In genomic region chr8:70415540-70416451, GRCm38 (mm10) we compare ENCODE assay signal across 8 mouse cellular contexts. TPM values are rescaled to one million over a fixed set of nuclear protein-coding genes. Genes with fewer than 3 reads are reported as not detected.
DNase-seq lines count a peak whose midpoint lies in the region; ATAC-seq lines count a peak whose summit lies in the region.

No protein-coding gene starts in this region.

- no peak overlapping the region for H3K4me2 ChIP-seq in liver, embryonic 11.5 days
- H3K4me2 ChIP-seq in embryonic facial prominence, embryonic 14.5 days (ENCODE audit: low read depth, low read length), result no peak overlapping the region
- H3K4me2 ChIP-seq in kidney, embryonic 15.5 days, result no peak overlapping the region
- H3K4me2 ChIP-seq in stomach, embryonic 16.5 days (ENCODE audit: low read depth, low read length), result no peak overlapping the region

- no peaks in the 10 kb centered on the region for H3K9me3 ChIP-seq in liver, embryonic 11.5 days (ENCODE audit: control insufficient read depth, low read length)
- no peaks in the 10 kb centered on the region for H3K9me3 ChIP-seq in embryonic facial prominence, embryonic 14.5 days (ENCODE audit: control insufficient read depth, low read length)
- H3K9me3 ChIP-seq in kidney, embryonic 15.5 days (replicated peaks), result no peaks in the 10 kb centered on the region
- no peaks in the 10 kb centered on the region for H3K9me3 ChIP-seq in stomach, embryonic 16.5 days (replicated peaks; ENCODE audit: control insufficient read depth, low read length)

- H3K27ac ChIP-seq in liver, embryonic 11.5 days (ENCODE audit: low read depth, low read length), result no peak overlapping the region; the same call in 1 of the 2 replicates
- H3K27ac ChIP-seq in embryonic facial prominence, embryonic 14.5 days (replicated peaks; ENCODE audit: low read depth, low read length), result no peak overlapping the region
- 0 out of 2 replicates have a peak overlapping the region, but pooled peaks have one; percentile 27 for H3K27ac ChIP-seq in kidney, embryonic 15.5 days
- no peak overlapping the region for H3K27ac ChIP-seq in stomach, embryonic 16.5 days (ENCODE audit: low read length)

- H3K4me3 ChIP-seq in liver, embryonic 11.5 days (ENCODE audit: low read depth, low read length), result no peak overlapping the region
- H3K4me3 ChIP-seq in embryonic facial prominence, embryonic 14.5 days (ENCODE audit: low read depth, low read length), result no peak overlapping the region
- no peak overlapping the region for H3K4me3 ChIP-seq in kidney, embryonic 15.5 days (replicated peaks)
- H3K4me3 ChIP-seq in stomach, embryonic 16.5 days (replicated peaks; ENCODE audit: low read length), result no peak overlapping the region

- no peak overlapping the region for H3K9ac ChIP-seq in liver, embryonic 11.5 days (ENCODE audit: low read depth, low read length)
- H3K9ac ChIP-seq in embryonic facial prominence, embryonic 14.5 days (ENCODE audit: low read depth, low read length), result no peak overlapping the region
- H3K9ac ChIP-seq in kidney, embryonic 15.5 days, result no peak overlapping the region
- no peak overlapping the region for H3K9ac ChIP-seq in stomach, embryonic 16.5 days (ENCODE audit: low read length)

- H3K27me3 ChIP-seq in liver, embryonic 11.5 days (replicated peaks; ENCODE audit: control insufficient read depth, insufficient read depth, low read length), result no peaks in the 10 kb centered on the region
- no peaks in the 10 kb centered on the region for H3K27me3 ChIP-seq in embryonic facial prominence, embryonic 14.5 days (replicated peaks; ENCODE audit: control insufficient read depth, insufficient read depth, low read length)
- H3K27me3 ChIP-seq in kidney, embryonic 15.5 days, result no peaks in the 10 kb centered on the region
- no peaks in the 10 kb centered on the region for H3K27me3 ChIP-seq in stomach, embryonic 16.5 days (ENCODE audit: control insufficient read depth, insufficient read depth, low read length)

- H3K4me1 ChIP-seq in liver, embryonic 11.5 days (replicated peaks; ENCODE audit: control insufficient read depth, insufficient read depth, low read length), result peaks cover 53% of the 10 kb centered on the region
- peaks cover 23% of the 10 kb centered on the region for H3K4me1 ChIP-seq in embryonic facial prominence, embryonic 14.5 days (ENCODE audit: control insufficient read depth, insufficient read depth, low read length)
- H3K4me1 ChIP-seq in kidney, embryonic 15.5 days, result peaks cover 37% of the 10 kb centered on the region
- peaks cover 33% of the 10 kb centered on the region for H3K4me1 ChIP-seq in stomach, embryonic 16.5 days (ENCODE audit: control insufficient read depth, insufficient read depth, low read length)

- ATAC-seq in liver, embryonic 11.5 days (replicated peaks; ENCODE audit: low FRiP score), result no peak; the same call in 1 of the 2 replicates
- ATAC-seq in embryonic facial prominence, embryonic 14.5 days (ENCODE audit: low read depth), result 0 out of 2 replicates have a peak, but pooled peaks have one; percentile 2
- peak; percentile 31; the same call in 1 of the 2 replicates for ATAC-seq in kidney, embryonic 15.5 days (replicated peaks; ENCODE audit: low FRiP score)
- ATAC-seq in stomach, embryonic 16.5 days (ENCODE audit: insufficient read depth, low FRiP score), result 0 out of 2 replicates have a peak, but pooled peaks have one; percentile 14
- no peak for ATAC-seq in inflammation-experienced regulatory T-cells, adult 6 months

- DNase-seq in liver, result peak; percentile 64
- no peak for DNase-seq in liver, embryonic 11.5 days (ENCODE audit: low spot score)
- peak; percentile 81 for DNase-seq in ZHBTc4 (ENCODE audit: low read depth, low spot score)
- DNase-seq in embryonic facial prominence, embryonic 14.5 days (ENCODE audit: low spot score), result peak; percentile 57
- peak; percentile 34 for DNase-seq in lung, postnatal 14 days

- H3K36me3 ChIP-seq in liver, embryonic 11.5 days (ENCODE audit: control insufficient read depth, insufficient read depth, low read length), result no peaks in the 10 kb centered on the region
- H3K36me3 ChIP-seq in embryonic facial prominence, embryonic 14.5 days (ENCODE audit: control insufficient read depth, insufficient read depth, low read length), result no peaks in the 10 kb centered on the region
- 0 out of 2 replicates have a peak, but pooled peaks cover 12% of the 10 kb centered on the region for H3K36me3 ChIP-seq in kidney, embryonic 15.5 days
- no peaks in the 10 kb centered on the region for H3K36me3 ChIP-seq in stomach, embryonic 16.5 days (ENCODE audit: control insufficient read depth, insufficient read depth, low read length)

- 66% methylated on average over 8 of the region's 8 CpGs for WGBS in liver, embryonic 11.5 days
- 78% methylated on average over 8 of the region's 8 CpGs for WGBS in embryonic facial prominence, embryonic 14.5 days
- 69% methylated on average over 8 of the region's 8 CpGs for WGBS in kidney, embryonic 15.5 days
- WGBS in stomach, embryonic 16.5 days, result 73% methylated on average over 8 of the region's 8 CpGs

RNA-seq across cellular contexts. Expression of gene Crtc1, which starts 23.6 kb away (rescaled TPM):
- 11.3 and 13.1 TPM in 2 replicates for polyA plus RNA-seq in liver, embryonic 11.5 days (2014; fragmentation: Nextera tagmentation; extraction: Ambion mirVana)
- 19.3 and 22.1 TPM in 2 replicates for polyA plus RNA-seq in embryonic facial prominence, embryonic 14.5 days (2014; fragmentation: Nextera tagmentation; extraction: Ambion mirVana)
- 17.9 and 21.0 TPM in 2 replicates for polyA plus RNA-seq in kidney, embryonic 15.5 days (2015; fragmentation: Nextera tagmentation; extraction: Ambion mirVana)
- 13.9 and 16.2 TPM in 2 replicates for polyA plus RNA-seq in stomach, embryonic 16.5 days (2015; fragmentation: Nextera tagmentation; extraction: Ambion mirVana)
- polyA plus RNA-seq in inflammation-experienced regulatory T-cells, adult 6 months (2017; shearing (Covaris generic)), result 1 to 10 TPM; 5.0 to 8.7 (median 7.2) TPM

RNA-seq across cellular contexts. Expression of gene Comp, which starts 42.4 kb away (rescaled TPM):
- 0.43 and 0.48 TPM in 2 replicates for polyA plus RNA-seq in liver, embryonic 11.5 days (2014; fragmentation: Nextera tagmentation; extraction: Ambion mirVana)
- 9.5 and 9.9 TPM in 2 replicates for polyA plus RNA-seq in embryonic facial prominence, embryonic 14.5 days (2014; fragmentation: Nextera tagmentation; extraction: Ambion mirVana)
- polyA plus RNA-seq in kidney, embryonic 15.5 days (2015; fragmentation: Nextera tagmentation; extraction: Ambion mirVana), result 0.40 and 1.5 TPM in 2 replicates
- polyA plus RNA-seq in stomach, embryonic 16.5 days (2015; fragmentation: Nextera tagmentation; extraction: Ambion mirVana), result 0.15 and 0.25 TPM in 2 replicates
- polyA plus RNA-seq in inflammation-experienced regulatory T-cells, adult 6 months (2017; shearing (Covaris generic)), result under 1 TPM in 2 of 3 experiments, not detected in 1; 0.24 to 0.40 TPM

Comparison
In these comparisons a context has a peak if more than half of its experiments do, and no peak if none do; other contexts are left out.
1. ATAC-seq: peak in embryonic facial prominence, embryonic 14.5 days (single experiment), kidney, embryonic 15.5 days (single experiment) and stomach, embryonic 16.5 days (single experiment); none in liver, embryonic 11.5 days (single experiment) and inflammation-experienced regulatory T-cells, adult 6 months (single experiment).